Mouse (Mus musculus) heart, postnatal 0 days (tissue): ENCODE data around the gene Olfr813. TPM values are rescaled to one million over a fixed set of nuclear protein-coding genes. Genes with fewer than 3 reads are reported as not detected.
"Not testable (repeated sequence)": the region's sequence is repeated elsewhere in the genome, so short reads cannot be mapped to it uniquely, and the experiment has no call there.

ENCODE experiments used
- ATAC-seq: fragments of 200-750 bp; cut with Nextera tagmentation; 2 replicates; pipeline ENCODE4 v1.8.0; 2017; ENCODE audit warnings: low read depth, moderate number of reproducible peaks, moderate library complexity; ENCODE audit not compliant: insufficient read depth
- DNase-seq: peaks from one replicate; pipeline ENCODE4 v3.0.0-alpha.2; 2016; ENCODE audit warnings: low spot score
- H3K27ac ChIP-seq: fragments of 300-500 bp; sonication (generic); 2 replicates; pipeline ENCODE4 v1.5.1; 2014; ENCODE audit warnings: low read depth, mild to moderate bottlenecking
- H3K27me3 ChIP-seq: fragments of 300-500 bp; sonication (generic); 2 replicates; pipeline ENCODE4 v1.6.1; 2014; ENCODE audit warnings: low read length, mixed read lengths; ENCODE audit not compliant: control insufficient read depth, insufficient read depth
- H3K36me3 ChIP-seq: fragments of 300-500 bp; sonication (generic); replicated peaks from 2 replicates; pipeline ENCODE4 v1.6.1; 2014; ENCODE audit warnings: low read length, mixed read lengths; ENCODE audit not compliant: control insufficient read depth, insufficient read depth
- H3K4me1 ChIP-seq: fragments of 300-500 bp; sonication (generic); 2 replicates; pipeline ENCODE4 v1.6.1; 2014; ENCODE audit warnings: antibody characterized with exemption; ENCODE audit not compliant: control insufficient read depth, insufficient read depth
- H3K4me2 ChIP-seq: fragments of 300-500 bp; sonication (generic); 2 replicates; pipeline ENCODE4 v1.6.1; 2014; ENCODE audit warnings: low read depth, mild to moderate bottlenecking, low read length, moderate library complexity
- H3K4me3 ChIP-seq: fragments of 300-500 bp; sonication (generic); 2 replicates; pipeline ENCODE4 v1.5.1; 2014; ENCODE audit warnings: low read depth, low read length
- H3K9ac ChIP-seq: fragments of 300-500 bp; sonication (generic); replicated peaks from 2 replicates; pipeline ENCODE4 v1.6.1; 2014; ENCODE audit warnings: low read depth, low read length, mixed read lengths
- H3K9me3 ChIP-seq: fragments of 300-500 bp; sonication (generic); replicated peaks from 2 replicates; pipeline ENCODE4 v1.6.1; 2016; ENCODE audit warnings: low read length; ENCODE audit not compliant: control insufficient read depth
- CTCF ChIP-seq: IDR thresholded peaks from 2 replicates; pipeline ENCODE4 v1.5.1; 2016; ENCODE audit warnings: antibody characterized with exemption, control low read depth, low read depth
- EP300 ChIP-seq: IDR thresholded peaks from 2 replicates; pipeline ENCODE4 v1.6.1; 2016; ENCODE audit warnings: antibody characterized with exemption, low read depth
- WGBS: fragments of 180-500 bp; shearing (Covaris S2); extraction: QIAGEN DNeasy Blood & Tissue Kit; methylation state at CpG from one replicate; pipeline ENCODE4 v1.1.7; 2014; 5-methylcytosine and 5-hydroxymethylcytosine counted together
- polyA plus RNA-seq: library from polyadenylated mRNA; unstranded; fragments of >200 nt; fragmentation: Nextera tagmentation; extraction: Ambion mirVana; gene quantifications from 2 replicates; pipeline ENCODE4 v1.2.1, GENCODE M21; 2015
- total RNA-seq: library from RNA; depleted of rRNA; stranded (reverse); fragments of >200 nt; gene quantifications from 2 replicates; pipeline ENCODE4 v1.2.3, GENCODE M21; 2014; ENCODE audit warnings: low replicate concordance; rRNA removed

The Olfr813 gene
- total RNA-seq (not detected in 2 replicates), polyA plus RNA-seq (not detected in 2 replicates)

DNA sequence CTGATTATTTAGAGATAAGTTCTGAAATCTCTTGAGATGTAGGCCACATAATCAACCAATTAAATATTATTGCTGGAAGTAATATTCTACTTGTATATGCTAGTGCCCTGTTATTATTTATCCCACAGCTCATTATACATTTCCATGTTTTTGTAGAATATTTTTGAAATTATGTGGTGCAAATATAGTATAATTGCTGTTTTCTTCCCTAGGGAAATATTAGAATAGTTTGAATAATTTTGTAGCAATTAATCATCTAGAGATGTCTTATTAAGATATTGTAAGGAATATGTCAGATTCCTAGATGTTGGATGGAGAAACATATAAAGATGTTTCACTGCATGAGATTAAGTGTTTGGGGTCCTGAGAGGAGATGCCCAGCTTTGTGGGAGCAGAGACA is at the start of gene Olfr813:
Gene Olfr813, plus strand, starts transcription at position 301 of the 400 bp plus-strand sequence.
- TF ChIP-seq CTCF (no peak), EP300 (no peak)
- H3K9ac ChIP-seq, result no peak within 1 kb of the TSS
- no peaks in the 10 kb centered on the region for H3K4me1 ChIP-seq
- H3K27me3 ChIP-seq, result no peaks in the 10 kb centered on the region
- H3K9me3 ChIP-seq, result no peaks in the 10 kb centered on the region
- no peak within 1 kb of the TSS for H3K4me3 ChIP-seq
- no peak within 1 kb of the TSS for H3K4me2 ChIP-seq
- no peak within 1 kb of the TSS for H3K27ac ChIP-seq
- ATAC-seq (no peak), DNase-seq (no peak)
- no peaks in the 10 kb centered on the region for H3K36me3 ChIP-seq

DNA sequence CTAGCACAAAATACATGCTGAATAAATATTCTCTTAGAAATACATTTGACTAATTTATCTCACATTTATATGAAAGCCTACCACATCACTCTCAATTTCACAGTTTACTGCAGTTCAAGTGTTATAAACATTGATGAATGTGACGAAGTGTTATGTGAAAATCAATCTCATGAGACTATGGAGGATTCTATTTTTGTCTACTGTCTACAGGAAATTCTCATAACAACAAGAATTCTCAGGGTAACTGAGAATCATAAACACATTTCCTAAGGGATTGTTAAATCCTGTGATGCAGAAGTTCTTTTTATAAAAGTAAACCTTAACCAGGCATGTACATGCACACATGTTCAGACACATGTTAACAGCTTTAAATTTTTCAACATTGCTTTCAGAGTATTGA is 9.2 kb upstream of the Olfr813 start, which contains the start of gene Olfr812:
Gene Olfr812, minus strand, starts transcription at position 101 of the 400 bp plus-strand sequence.
- Histone ChIP-seq H3K9me3 (no peaks in the 10 kb centered on the region), H3K27ac (no peak within 1 kb of the TSS), H3K4me1 (no peaks in the 10 kb centered on the region), H3K27me3 (no peaks in the 10 kb centered on the region), H3K4me3 (no peak within 1 kb of the TSS), H3K36me3 (no peaks in the 10 kb centered on the region), H3K9ac (no peak within 1 kb of the TSS), H3K4me2 (no peak within 1 kb of the TSS)
- no peak for ATAC-seq
- DNase-seq, result no peak
- 54% methylated on average over 1 of the region's 1 CpGs for WGBS
- TF ChIP-seq EP300, result no peak
- TF ChIP-seq CTCF, result no peak

DNA sequence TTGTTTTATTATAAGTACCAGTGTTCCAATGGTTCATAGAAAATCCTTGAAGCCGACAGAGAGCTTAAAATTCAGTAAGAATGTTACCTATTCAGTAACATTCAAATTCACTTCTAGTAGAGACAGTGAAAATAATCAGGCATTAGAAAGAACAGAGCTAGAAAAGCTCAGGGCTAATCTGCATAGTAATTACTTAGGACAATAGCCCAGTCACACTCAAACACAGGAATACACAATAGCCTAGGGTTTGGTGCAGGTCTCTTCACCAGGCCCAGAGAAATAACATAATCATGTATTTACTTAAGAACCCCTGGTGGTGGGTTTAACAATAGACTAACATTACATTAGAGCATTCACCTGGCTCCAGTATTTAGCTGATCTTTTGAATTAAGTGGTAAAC is 7.8 kb upstream of the Olfr813 start:
- no peak for ATAC-seq
- Histone ChIP-seq H3K4me3 (no peak overlapping the region), H3K4me2 (no peak overlapping the region), H3K9me3 (no peaks in the 10 kb centered on the region), H3K4me1 (no peaks in the 10 kb centered on the region), H3K27me3 (no peaks in the 10 kb centered on the region), H3K36me3 (no peaks in the 10 kb centered on the region), H3K9ac (no peak overlapping the region), H3K27ac (no peak overlapping the region)
- WGBS, result 72% methylated on average over 1 of the region's 1 CpGs
- DNase-seq, result no peak
- no peak for TF ChIP-seq EP300
- TF ChIP-seq CTCF, result no peak

DNA sequence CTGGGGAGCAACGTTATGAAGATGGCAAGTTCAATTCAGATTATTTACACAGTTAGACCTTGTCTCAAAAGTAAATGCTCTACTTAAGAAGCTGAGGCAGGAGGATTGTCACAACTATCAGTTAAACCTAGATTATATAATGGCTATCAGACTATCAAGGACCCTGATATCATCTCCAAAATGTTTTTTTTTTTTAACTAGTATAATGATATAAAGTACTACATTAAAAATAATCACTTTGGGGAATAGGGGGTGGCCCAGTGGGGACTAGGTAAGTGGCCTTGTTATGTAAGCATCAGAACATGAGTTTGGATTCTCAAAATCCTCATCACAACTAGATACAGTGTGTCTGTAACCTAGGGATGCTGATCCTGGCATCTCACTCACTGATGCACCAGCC is 24.6 kb downstream of the Olfr813 start, which contains the start of gene Olfr814:
Gene Olfr814, minus strand, starts transcription at position 101 of the 400 bp plus-strand sequence.
- not testable (repeated sequence) for H3K27ac ChIP-seq, H3K4me3 ChIP-seq, H3K9ac ChIP-seq, H3K27me3 ChIP-seq, H3K4me1 ChIP-seq, H3K9me3 ChIP-seq, ATAC-seq, H3K36me3 ChIP-seq, DNase-seq, H3K4me2 ChIP-seq
- WGBS, result no CpG with 5 or more reads among the region's 1 CpGs

DNA sequence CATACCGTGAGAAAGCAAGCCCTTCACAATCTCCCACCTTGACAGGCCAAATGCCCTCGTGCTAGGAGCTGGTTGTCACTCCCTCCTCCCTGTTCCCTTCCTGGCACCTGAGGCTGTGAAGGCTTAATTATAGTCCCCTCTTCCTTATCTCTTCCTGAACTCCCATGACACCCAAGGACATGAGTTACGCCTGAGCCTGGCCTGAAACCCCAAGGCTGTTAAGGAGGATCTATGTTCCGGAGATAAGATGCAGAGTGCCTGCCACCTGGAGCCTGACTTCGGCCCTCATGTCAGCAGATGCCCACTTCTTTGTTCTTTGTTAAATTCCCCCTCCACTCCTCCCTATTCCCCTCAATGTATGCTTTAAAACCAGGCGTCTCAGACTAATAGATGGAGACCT is 30.3 kb downstream of the Olfr813 start:
- not testable (repeated sequence) for H3K4me2 ChIP-seq, H3K9me3 ChIP-seq, DNase-seq, H3K4me1 ChIP-seq, H3K4me3 ChIP-seq, H3K27me3 ChIP-seq, H3K9ac ChIP-seq, ATAC-seq, H3K36me3 ChIP-seq, H3K27ac ChIP-seq
- 45% methylated on average over 6 of the region's 6 CpGs for WGBS

DNA sequence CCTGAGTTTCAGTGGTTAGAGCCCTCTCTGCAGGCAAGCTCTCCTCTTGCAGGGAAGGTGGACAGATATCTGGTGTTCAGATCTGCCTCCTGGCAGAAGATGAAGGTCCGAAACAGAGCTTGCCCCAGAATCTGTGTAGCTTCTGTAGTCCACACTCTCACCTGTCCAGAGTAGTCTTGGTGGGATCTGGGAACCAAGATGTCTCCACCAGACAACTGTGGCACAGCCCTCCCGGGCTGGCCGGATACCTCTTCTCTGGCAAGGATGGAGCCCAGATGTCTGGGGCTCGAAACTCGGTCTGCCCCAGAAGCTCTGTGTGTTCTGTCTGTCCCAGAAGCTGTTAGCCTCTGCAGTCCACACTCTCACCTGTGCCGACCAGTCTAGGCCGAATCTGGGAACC is 30.8 kb downstream of the Olfr813 start:
- ATAC-seq, result no peak
- no peak overlapping the region for H3K4me2 ChIP-seq
- no peaks in the 10 kb centered on the region for H3K4me1 ChIP-seq

DNA sequence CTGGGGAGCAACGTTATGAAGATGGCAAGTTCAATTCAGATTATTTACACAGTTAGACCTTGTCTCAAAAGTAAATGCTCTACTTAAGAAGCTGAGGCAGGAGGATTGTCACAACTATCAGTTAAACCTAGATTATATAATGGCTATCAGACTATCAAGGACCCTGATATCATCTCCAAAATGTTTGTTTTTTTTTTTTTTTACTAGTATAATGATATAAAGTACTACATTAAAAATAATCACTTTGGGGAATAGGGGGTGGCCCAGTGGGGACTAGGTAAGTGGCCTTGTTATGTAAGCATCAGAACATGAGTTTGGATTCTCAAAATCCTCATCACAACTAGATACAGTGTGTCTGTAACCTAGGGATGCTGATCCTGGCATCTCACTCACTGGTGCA is 50.6 kb downstream of the Olfr813 start, which contains the start of gene Olfr815:
Gene Olfr815, minus strand, starts transcription at position 101 of the 400 bp plus-strand sequence.
- not testable (repeated sequence) for H3K4me3 ChIP-seq, H3K27me3 ChIP-seq, H3K4me2 ChIP-seq, H3K27ac ChIP-seq, H3K36me3 ChIP-seq, ATAC-seq, H3K9ac ChIP-seq, DNase-seq, H3K9me3 ChIP-seq, H3K4me1 ChIP-seq
- no CpG with 5 or more reads among the region's 1 CpGs for WGBS

More for the DNA sequence above, 30.8 kb downstream of the Olfr813 start:
- Histone ChIP-seq H3K4me3 (no peak overlapping the region), H3K9me3 (0 out of 2 replicates have a peak, but pooled peaks cover 3% of the 10 kb centered on the region), H3K27me3 (no peaks in the 10 kb centered on the region), H3K36me3 (no peaks in the 10 kb centered on the region), H3K27ac (no peak overlapping the region), H3K9ac (no peak overlapping the region)
- WGBS, result 79% methylated on average over 7 of the region's 7 CpGs
- no peak for DNase-seq
- TF ChIP-seq EP300 (no peak), CTCF (no peak)
